Mouse (Mus musculus) brain, embryonic 14.5 days (tissue): ENCODE results near the gene Entpd2. TPM values are rescaled to one million over a fixed set of nuclear protein-coding genes. Genes with fewer than 3 reads are reported as not detected.
A peak's percentile ranks its signal among the peaks of the same experiment; 100 is the strongest.

Source experiments
- DNase-seq: peaks from one replicate; pipeline ENCODE4 v3.0.0-alpha.2; 2011; ENCODE audit warnings: low read depth
- CTCF ChIP-seq: fragments of 200-500 bp; IDR thresholded peaks from 2 replicates; pipeline ENCODE4 v1.5.1; 2012; ENCODE audit warnings: inconsistent platforms, mild to moderate bottlenecking, moderate library complexity, borderline replicate concordance; ENCODE audit not compliant: insufficient read depth, insufficient read length; ENCODE audit errors: extremely low read depth
- POLR2A ChIP-seq: fragments of 200-500 bp; IDR thresholded peaks from 2 replicates; pipeline ENCODE4 v1.6.1; 2012; ENCODE audit warnings: mild to moderate bottlenecking, inconsistent platforms, borderline replicate concordance; ENCODE audit not compliant: poor library complexity, insufficient read depth, insufficient read length, severe bottlenecking; ENCODE audit errors: extremely low read depth
- polyA plus RNA-seq: library from polyadenylated mRNA; depleted of rRNA; stranded (reverse); fragments of >200 nt; gene quantifications from 2 replicates; pipeline ENCODE4 v1.2.3, GENCODE M21; 2012; rRNA removed

Gene Entpd2
- 2.2 and 2.3 TPM in 2 replicates for polyA plus RNA-seq

DNA sequence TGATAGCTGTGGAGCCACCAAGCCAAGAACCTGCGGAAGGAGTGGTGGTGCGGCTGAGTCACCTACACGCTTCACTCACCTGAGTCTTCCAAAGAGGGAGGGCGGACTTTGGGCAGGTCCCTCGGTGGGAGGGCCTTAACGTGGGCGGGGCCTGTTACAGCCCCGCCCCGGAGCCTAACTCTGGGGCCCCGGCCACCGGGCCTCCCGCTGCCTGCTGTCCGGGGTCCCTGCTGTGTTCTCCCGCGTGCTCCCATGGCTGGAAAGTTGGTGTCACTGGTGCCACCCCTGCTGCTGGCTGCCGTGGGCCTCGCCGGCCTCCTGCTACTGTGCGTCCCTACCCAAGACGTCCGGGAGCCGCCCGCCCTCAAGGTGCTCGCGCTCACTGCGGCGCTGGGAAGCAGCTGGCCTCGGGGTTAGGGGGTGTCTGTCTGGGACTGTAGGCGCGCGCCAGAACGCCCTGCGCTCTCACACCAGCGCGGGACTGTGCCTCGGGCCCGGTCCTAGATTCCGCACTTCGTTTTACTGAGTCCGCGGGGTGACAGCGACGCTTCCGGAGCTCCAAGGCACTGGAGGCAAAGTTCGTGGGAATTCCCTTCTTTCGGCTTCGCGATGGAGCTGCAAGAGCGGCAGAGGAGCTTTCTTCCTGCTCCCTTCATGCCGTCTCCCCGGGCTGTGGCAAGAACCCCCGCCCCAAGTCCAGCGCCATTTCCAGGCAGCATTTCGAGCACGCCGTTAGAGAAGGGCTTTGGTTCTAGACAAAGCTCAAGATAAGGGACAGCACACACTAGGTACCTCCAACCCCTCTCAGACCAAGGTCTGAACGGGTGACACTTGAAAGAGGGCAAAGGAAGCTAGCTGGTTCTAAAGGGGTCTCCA is at the start of gene Entpd2:
Entpd2 (plus strand) TSS at position 154 of the 876 bp plus-strand sequence.
- TF ChIP-seq CTCF = peak; percentile 32; the same call in 1 of the 2 replicates
- TF ChIP-seq POLR2A = no peak
- peak; percentile 40 for DNase-seq

DNA sequence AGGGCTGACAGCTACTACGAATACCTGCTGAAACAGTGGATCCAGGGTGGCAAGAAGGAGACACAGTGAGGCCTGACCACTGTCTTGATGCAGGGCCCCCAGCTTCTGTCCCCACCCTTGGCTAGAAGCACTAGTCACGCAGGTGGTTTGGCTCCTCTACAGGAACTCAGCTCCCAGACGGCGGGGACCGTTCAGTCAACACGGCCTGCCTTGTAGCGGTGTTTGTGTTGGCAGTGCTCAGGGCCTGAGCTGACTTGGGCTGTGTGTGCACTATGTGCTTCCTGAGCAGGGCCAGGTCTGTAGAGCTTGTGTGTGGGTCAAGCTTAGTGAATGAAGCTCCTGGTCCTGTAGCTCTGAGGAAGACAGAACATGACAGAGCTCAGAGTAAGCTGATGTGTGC is 47.5 kb upstream of the Entpd2 start:
- no peak for DNase-seq
- TF ChIP-seq POLR2A = no peak
- no peak for TF ChIP-seq CTCF

DNA sequence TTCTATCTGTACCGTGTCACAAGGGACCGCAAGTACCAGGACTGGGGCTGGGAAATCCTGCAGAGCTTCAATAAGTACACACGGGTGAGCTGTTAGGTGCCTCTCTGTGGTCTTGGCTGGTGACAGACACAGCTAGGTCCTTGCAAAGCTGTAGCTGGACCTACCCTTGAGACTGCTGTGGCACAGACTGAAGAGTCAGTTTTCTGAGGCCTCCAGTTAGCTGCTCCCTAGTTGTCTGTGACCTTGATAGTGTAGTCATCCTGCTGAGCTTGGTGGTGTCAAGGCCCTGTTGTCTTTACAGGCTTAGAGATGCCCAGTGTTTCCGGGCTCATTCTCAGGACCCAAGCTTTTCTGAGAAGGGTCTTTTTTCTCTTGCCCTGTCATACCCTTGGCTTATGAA is 46.2 kb upstream of the Entpd2 start:
- TF ChIP-seq POLR2A (no peak), CTCF (no peak)
- no peak for DNase-seq

GRCm38 (mm10) chr2:25350701-25351100 is 45.0 kb upstream of the Entpd2 start:
- no peak for DNase-seq
- TF ChIP-seq CTCF (no peak), POLR2A (no peak)

DNA sequence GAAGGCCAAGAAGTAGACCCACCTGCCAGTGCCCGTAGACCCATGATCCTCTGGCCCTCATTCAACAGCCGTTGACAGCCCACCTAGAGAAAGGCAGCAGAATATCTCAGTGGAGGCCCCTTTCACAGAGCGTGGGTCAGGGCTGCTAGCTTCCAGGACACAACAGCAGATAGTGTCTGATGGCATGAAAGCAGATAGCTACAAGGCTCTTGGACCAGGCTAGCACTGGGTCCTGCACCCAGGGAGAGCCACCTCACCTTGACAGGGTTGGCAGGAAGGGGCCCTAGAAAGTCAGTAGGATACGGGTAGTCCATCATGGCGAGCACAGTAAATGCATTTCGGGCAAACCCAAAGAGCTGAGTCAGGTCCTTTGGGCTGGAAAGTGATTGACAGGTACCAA is 41.5 kb upstream of the Entpd2 start:
- no peak for DNase-seq
- TF ChIP-seq POLR2A (no peak), CTCF (no peak)

GRCm38 (mm10) chr2:25355419-25356066 is 40.1 kb upstream of the Entpd2 start:
- TF ChIP-seq POLR2A (no peak), CTCF (no peak)
- no peak for DNase-seq

- TF ChIP-seq CTCF (no peak), POLR2A (peak; percentile 28; the same call in 1 of the 2 replicates)
- peak; percentile 93 for DNase-seq
Observed at GRCm38 (mm10) chr2:25356208-25357079, 39.2 kb upstream of the Entpd2 start, which contains the start of gene Dpp7. Gene Dpp7, minus strand, starts transcription at chr2:25356359.

GRCm38 (mm10) chr2:25359848-25360247 is 35.8 kb upstream of the Entpd2 start:
- TF ChIP-seq CTCF = no peak
- TF ChIP-seq POLR2A = no peak
- no peak for DNase-seq

- DNase-seq = no peak
- TF ChIP-seq POLR2A = no peak
- TF ChIP-seq CTCF = no peak
Observed at GRCm38 (mm10) chr2:25363478-25364178, 32.0 kb upstream of the Entpd2 start.

DNA sequence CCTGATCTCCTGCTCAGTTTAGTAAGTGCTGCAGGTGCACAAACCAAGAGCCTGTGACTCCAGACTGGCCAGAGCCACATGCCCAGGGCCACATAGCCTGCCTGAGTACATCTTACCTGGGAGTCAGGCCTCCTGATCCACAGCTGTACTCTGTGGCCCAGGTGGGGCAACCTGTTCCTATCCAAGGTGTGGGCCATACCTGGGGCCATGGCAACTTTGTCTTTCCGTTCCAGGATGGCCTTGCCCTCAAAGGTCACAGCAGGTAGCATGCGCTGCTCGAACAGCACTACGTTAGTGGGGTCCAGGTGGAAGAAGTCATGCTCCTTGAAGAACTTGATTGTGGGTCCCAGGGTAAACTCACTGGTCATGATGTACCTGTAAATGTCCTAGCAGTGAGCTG is 31.4 kb upstream of the Entpd2 start:
- no peak for TF ChIP-seq CTCF
- no peak for TF ChIP-seq POLR2A
- no peak for DNase-seq
